Mouse (Mus musculus) bone marrow, adult 2 months (tissue): ENCODE measurements around the gene Slfn9. TPM values are rescaled to one million over a fixed set of nuclear protein-coding genes. Genes with fewer than 3 reads are reported as not detected.
A peak's percentile ranks its signal among the peaks of the same experiment; 100 is the strongest.

Source experiments
- H3K27ac ChIP-seq: fragments of 200-500 bp; 2 replicates; pipeline ENCODE4 v1.5.1; 2012; ENCODE audit warnings: low read depth, mild to moderate bottlenecking, control low read depth, inconsistent platforms, low read length; ENCODE audit not compliant: control insufficient read depth, poor library complexity, insufficient read depth
- H3K4me1 ChIP-seq: fragments of 200-500 bp; 2 replicates; pipeline ENCODE4 v1.6.1; 2011; ENCODE audit warnings: low read length; ENCODE audit not compliant: control insufficient read depth, insufficient read depth
- H3K4me3 ChIP-seq: fragments of 200-500 bp; replicated peaks from 2 replicates; pipeline ENCODE3; 2011; ENCODE audit warnings: mild to moderate bottlenecking, low read depth, low read length, control low read depth; ENCODE audit not compliant: control insufficient read depth
- CTCF ChIP-seq: fragments of 200-500 bp; IDR thresholded peaks from 2 replicates; pipeline ENCODE4 v1.5.1; 2011; ENCODE audit warnings: low read length, control low read depth; ENCODE audit not compliant: control insufficient read depth, insufficient read depth
- POLR2A ChIP-seq: fragments of 200-500 bp; IDR thresholded peaks from 2 replicates; pipeline ENCODE4 v1.6.1; 2011; ENCODE audit warnings: low read depth, mild to moderate bottlenecking, control low read depth, low read length, borderline replicate concordance; ENCODE audit not compliant: control insufficient read depth
- WGBS: fragments of 180-500 bp; shearing (Covaris S2); methylation state at CpG from one replicate; pipeline ENCODE4 v1.1.7; 2018; 5-methylcytosine and 5-hydroxymethylcytosine counted together
- polyA plus RNA-seq: library from polyadenylated mRNA; stranded (reverse); fragments of >200 nt; gene quantifications from 2 replicates; pipeline ENCODE4 v1.2.4, GENCODE M21; 2011; ENCODE audit warnings: low replicate concordance; ENCODE audit not compliant: missing spikeins, insufficient read depth, insufficient read length

Gene Slfn9
- polyA plus RNA-seq, 1 experiment = 3.7 TPM

GRCm38 (mm10) chr11:82962215-82962614 lies 29.4 kb downstream of the Slfn9 start:
- Histone ChIP-seq H3K4me1 (no peaks in the 10 kb centered on the region), H3K27ac (no peak overlapping the region), H3K4me3 (no peak overlapping the region)
- WGBS = 40% methylated on average over 8 of the region's 8 CpGs
- no peak for TF ChIP-seq POLR2A
- TF ChIP-seq CTCF = no peak

- 20% methylated on average over 2 of the region's 2 CpGs for WGBS
- Histone ChIP-seq H3K4me3 (no peak overlapping the region), H3K4me1 (no peaks in the 10 kb centered on the region), H3K27ac (no peak overlapping the region)
- TF ChIP-seq CTCF (no peak), POLR2A (no peak)
Observed at GRCm38 (mm10) chr11:82961743-82962142, 29.9 kb downstream of the Slfn9 start.

- WGBS = 15% methylated on average over 4 of the region's 4 CpGs
- Histone ChIP-seq H3K4me3 (no peak overlapping the region), H3K27ac (no peak overlapping the region), H3K4me1 (no peaks in the 10 kb centered on the region)
- TF ChIP-seq CTCF = peak; percentile 29; the same call in 1 of the 2 replicates
- no peak for TF ChIP-seq POLR2A
Observed at GRCm38 (mm10) chr11:82959613-82960012, 32.0 kb downstream of the Slfn9 start.

- Histone ChIP-seq H3K4me3 (no peak overlapping the region), H3K4me1 (no peaks in the 10 kb centered on the region), H3K27ac (no peak overlapping the region)
- no peak for TF ChIP-seq POLR2A
- TF ChIP-seq CTCF = no peak
- WGBS = 60% methylated on average over 10 of the region's 10 CpGs
Observed at GRCm38 (mm10) chr11:82956925-82957324, 34.7 kb downstream of the Slfn9 start.

GRCm38 (mm10) chr11:82954631-82955030 lies 37.0 kb downstream of the Slfn9 start:
- H3K4me1 ChIP-seq = no peaks in the 10 kb centered on the region
- no peak overlapping the region for H3K4me3 ChIP-seq
- 69% methylated on average over 6 of the region's 6 CpGs for WGBS
- TF ChIP-seq CTCF (no peak), POLR2A (no peak)
- no peak overlapping the region for H3K27ac ChIP-seq

- Histone ChIP-seq H3K27ac (peak overlapping the region; percentile 71), H3K4me3 (peak overlapping the region; percentile 45), H3K4me1 (no peaks in the 10 kb centered on the region)
- TF ChIP-seq POLR2A (no peak), CTCF (no peak)
- 14% methylated on average over 9 of the region's 9 CpGs for WGBS
Observed at GRCm38 (mm10) chr11:82952612-82953542, 38.8 kb downstream of the Slfn9 start.

- under 1% methylated on average over 28 of the region's 28 CpGs for WGBS
- H3K4me1 ChIP-seq = no peaks in the 10 kb centered on the region; the same call in 1 of the 2 replicates
- H3K27ac ChIP-seq = peak overlapping the region; percentile 71
- TF ChIP-seq POLR2A = no peak
- peak overlapping the region; percentile 45 for H3K4me3 ChIP-seq
Observed at GRCm38 (mm10) chr11:82951865-82952611, 39.6 kb downstream of the Slfn9 start.

GRCm38 (mm10) chr11:82950736-82951481 lies 40.7 kb downstream of the Slfn9 start, which contains the start of gene Slfn5:
Slfn5 (plus strand) TSS chr11:82951349.
- no peaks in the 10 kb centered on the region; the same call in 1 of the 2 replicates for H3K4me1 ChIP-seq
- 45% methylated on average over 10 of the region's 10 CpGs for WGBS
- peak within 1 kb of the TSS; percentile 71 for H3K27ac ChIP-seq
- TF ChIP-seq POLR2A (no peak), CTCF (no peak)
- H3K4me3 ChIP-seq = peak within 1 kb of the TSS; percentile 45
